Mouse (Mus musculus) lung, adult 2 months (tissue): ENCODE results near the gene Adprm.

ENCODE experiments used
- CTCF ChIP-seq: fragments of 200-500 bp; IDR thresholded peaks from 2 replicates; pipeline ENCODE4 v1.5.1; 2011; ENCODE audit warnings: mild to moderate bottlenecking, low read length, control low read depth; ENCODE audit not compliant: insufficient read depth
- POLR2A ChIP-seq: fragments of 200-500 bp; IDR thresholded peaks from 2 replicates; pipeline ENCODE4 v1.6.1; 2011; ENCODE audit warnings: low read depth, mild to moderate bottlenecking, control low read depth, low read length, borderline replicate concordance; ENCODE audit errors: extremely low read depth

- TF ChIP-seq POLR2A (no peak), CTCF (no peak)
These were observed 53.7 kb downstream of the Adprm start for GRCm38 (mm10) chr11:66998467-66999403.
